22 mouse cellular contexts compared by ENCODE assay signal in the genomic region with DNA sequence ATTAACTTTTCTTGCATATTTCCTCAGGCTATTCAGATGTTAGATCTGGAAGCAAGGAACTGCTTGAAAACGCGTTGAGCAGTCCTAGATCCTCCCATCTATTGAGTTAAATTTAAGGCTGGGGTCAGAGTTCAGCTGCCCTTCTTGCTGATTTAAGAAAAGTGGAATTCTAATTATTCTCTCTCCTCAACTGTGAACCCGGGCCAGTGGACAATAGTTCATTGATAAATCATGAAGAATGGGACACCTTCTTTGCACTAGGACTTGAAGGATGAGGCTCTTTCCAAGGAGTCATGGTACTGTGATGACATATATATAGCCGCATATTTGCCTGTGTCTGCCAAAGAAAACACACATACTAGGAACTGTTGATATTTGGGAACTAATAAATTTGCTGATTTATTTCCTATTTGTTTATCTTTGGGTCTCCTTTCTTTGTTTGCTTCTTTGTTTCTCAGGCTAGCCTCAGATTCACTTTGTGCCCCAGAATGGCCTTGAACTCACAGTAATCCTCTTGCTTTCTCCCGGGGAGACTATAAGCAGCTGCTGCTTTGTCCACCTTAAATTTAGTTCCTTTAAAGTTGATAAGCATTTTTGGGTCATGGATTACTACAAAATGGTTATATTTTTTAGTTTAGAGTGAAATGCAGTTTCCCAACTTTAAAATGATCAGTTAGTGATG.
A peak's percentile ranks its signal among the peaks of the same experiment; 100 is the strongest.
DNase-seq lines count a peak whose midpoint lies in the region; ATAC-seq and TF ChIP-seq lines count a peak whose summit lies in the region.
"Had no signal": no experiment of that assay in that cellular context is flagged by ENCODE, and none has a peak within 500 bp of the region (broad histone marks: within the 10 kb centered on the region; RNA-seq: fewer than 3 reads in every experiment).

No protein-coding gene starts in this region.

- H3K4me1 ChIP-seq in lung, embryonic 14.5 days (ENCODE audit: insufficient read depth), result no peaks in the 10 kb centered on the region
- H3K4me1 ChIP-seq: embryonic facial prominence, embryonic 15.5 days; heart, embryonic 10.5 days; hindbrain, embryonic 12.5 days had no signal

- no peak overlapping the region for H3K9ac ChIP-seq in lung, embryonic 14.5 days
- H3K9ac ChIP-seq: embryonic facial prominence, embryonic 15.5 days; hindbrain, embryonic 12.5 days had no signal

- H3K27me3 ChIP-seq in lung, embryonic 14.5 days (ENCODE audit: insufficient read depth, low read length), result no peaks in the 10 kb centered on the region
- H3K27me3 ChIP-seq: embryonic facial prominence, embryonic 15.5 days; hindbrain, embryonic 12.5 days had no signal

- no peak overlapping the region for H3K4me2 ChIP-seq in lung, embryonic 14.5 days
- H3K4me2 ChIP-seq: embryonic facial prominence, embryonic 15.5 days; hindbrain, embryonic 12.5 days had no signal

- no peaks in the 10 kb centered on the region for H3K36me3 ChIP-seq in lung, embryonic 14.5 days (ENCODE audit: insufficient read depth)
- H3K36me3 ChIP-seq: embryonic facial prominence, embryonic 15.5 days; forebrain, embryonic 10.5 days; heart, embryonic 10.5 days; hindbrain, embryonic 12.5 days had no signal

- WGBS in lung, embryonic 14.5 days, result 41% methylated on average over 5 of the region's 5 CpGs

- TF ChIP-seq CTCF in lung, embryonic 14.5 days (IDR thresholded peaks at IDR 0.05; ENCODE audit: low read depth), result no peak

- no peaks in the 10 kb centered on the region for H3K9me3 ChIP-seq in lung, embryonic 14.5 days (ENCODE audit: low read depth, low read length)
- H3K9me3 ChIP-seq: embryonic facial prominence, embryonic 15.5 days; forebrain, embryonic 10.5 days; heart, embryonic 10.5 days; hindbrain, embryonic 12.5 days had no signal

- H3K27ac ChIP-seq in lung, embryonic 14.5 days (ENCODE audit: low read depth), result 0 out of 2 replicates have a peak overlapping the region, but pooled peaks have one; percentile 13
- H3K27ac ChIP-seq: embryonic facial prominence, embryonic 15.5 days; forebrain, embryonic 10.5 days; heart, embryonic 10.5 days; hindbrain, embryonic 12.5 days had no signal

- 0 out of 2 replicates have a peak, but pooled peaks have one; percentile 41 for ATAC-seq in lung, embryonic 14.5 days (ENCODE audit: insufficient read depth)
- ATAC-seq: forebrain, embryonic 14.5 days; hindbrain, embryonic 16.5 days had no signal

- no peak overlapping the region for H3K4me3 ChIP-seq in lung, embryonic 14.5 days (ENCODE audit: low read depth, low read length)
- H3K4me3 ChIP-seq: embryonic facial prominence, embryonic 15.5 days; erythroblast, embryonic 14.5 days; forebrain, embryonic 10.5 days; heart, embryonic 10.5 days; hindbrain, embryonic 12.5 days had no signal

- DNase-seq in lung, embryonic 14.5 days, result peak; percentile 51
- DNase-seq in lung, postnatal 36 days, result no peak
- peak; percentile 20 for DNase-seq in embryo, embryonic 9.5 days (ENCODE audit: extremely low spot score)
- peak; percentile 23 for DNase-seq in kidney, postnatal 10 days
- DNase-seq in thymus, postnatal 10 days (ENCODE audit: low spot score in 2 of 2), result no peak
- no peak for DNase-seq in ovary, adult 18-20 months (ENCODE audit: low spot score)
- no peak for DNase-seq in gastrocnemius, adult 8-10 months (ENCODE audit: low spot score in 2 of 2)
- DNase-seq: adrenal gland, adult 8-10 months; adrenal gland, postnatal 36 days; cerebellum, adult 2 months; cerebellum, postnatal 14 days; gastrocnemius, postnatal 10 days; heart, adult 18-20 months; heart, postnatal 10 days; heart, postnatal 4 days had no signal

Comparison
In these comparisons a context has a peak if more than half of its experiments do, and no peak if none do; other contexts are left out.
1. DNase-seq: peak in lung, embryonic 14.5 days (single experiment), embryo, embryonic 9.5 days (single experiment) and kidney, postnatal 10 days (single experiment); none in lung, postnatal 36 days (single experiment), thymus, postnatal 10 days (0 of 2), ovary, adult 18-20 months (single experiment) and gastrocnemius, adult 8-10 months (0 of 2).